Mouse (Mus musculus) cerebellum, adult 8-10 months (tissue): Measurements from ENCODE around the gene Kmo.
A peak's percentile ranks its signal among the peaks of the same experiment; 100 is the strongest.

Experiments used
- DNase-seq: peaks from one replicate; pipeline ENCODE4 v3.0.0; 2022

The Kmo gene

DNA sequence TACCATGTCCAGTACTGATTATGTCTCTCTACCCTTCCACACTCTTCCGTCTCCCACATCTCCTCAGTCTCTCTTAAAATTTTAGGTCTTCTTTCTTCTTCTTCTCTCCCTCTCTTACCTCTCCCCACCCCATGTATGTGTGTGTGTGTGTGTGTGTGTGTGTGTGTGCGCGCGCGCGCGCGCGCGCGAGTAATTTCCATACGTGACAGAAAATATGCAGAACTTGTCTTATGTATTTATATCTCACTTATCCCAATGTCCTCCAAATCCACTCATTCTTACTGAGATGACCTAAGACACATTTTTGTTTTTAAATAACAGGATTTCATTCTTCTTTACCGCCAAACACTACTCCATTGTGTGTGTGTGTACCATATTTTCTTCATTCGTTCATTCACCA, 12.3 kb downstream of the Kmo start:
- DNase-seq, result no peak

DNA sequence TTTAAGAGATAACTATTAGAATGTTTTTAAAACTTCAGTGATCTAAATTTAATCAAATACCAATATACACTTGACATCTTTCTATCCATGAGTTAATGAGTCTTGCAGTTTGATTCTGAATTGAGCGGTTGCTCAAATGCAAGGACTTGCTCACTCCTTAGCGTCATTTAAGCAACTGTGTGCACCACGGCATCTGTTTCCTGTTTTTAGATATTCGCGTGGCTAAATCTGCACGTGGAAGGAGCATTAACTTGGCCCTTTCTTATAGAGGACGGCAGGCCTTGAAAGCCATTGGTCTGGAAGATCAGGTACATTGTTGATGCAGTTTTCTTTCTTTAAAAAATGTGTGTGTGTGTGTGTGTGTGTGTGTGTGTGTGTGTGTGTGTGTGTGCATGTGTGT, 17.5 kb downstream of the Kmo start:
- no peak for DNase-seq

DNA sequence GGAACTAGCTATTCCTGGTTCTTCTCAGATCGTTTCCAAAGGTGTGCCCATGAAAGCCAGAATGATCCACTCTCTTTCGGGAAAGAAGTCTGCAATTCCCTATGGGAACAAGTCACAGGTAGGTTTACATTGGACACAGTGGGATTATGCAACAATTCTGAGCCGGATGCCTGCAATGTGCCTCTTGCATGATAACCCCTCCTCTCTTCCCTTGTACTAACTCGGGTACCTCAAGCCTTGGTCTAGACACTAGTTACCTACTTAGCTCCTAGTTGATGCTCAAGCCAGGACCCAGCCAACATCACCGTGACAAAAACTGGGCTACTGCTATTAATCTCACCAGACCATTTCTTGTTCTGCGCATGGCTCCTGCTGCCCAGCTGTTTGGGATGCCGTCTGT, 18.9 kb downstream of the Kmo start:
- no peak for DNase-seq

DNA sequence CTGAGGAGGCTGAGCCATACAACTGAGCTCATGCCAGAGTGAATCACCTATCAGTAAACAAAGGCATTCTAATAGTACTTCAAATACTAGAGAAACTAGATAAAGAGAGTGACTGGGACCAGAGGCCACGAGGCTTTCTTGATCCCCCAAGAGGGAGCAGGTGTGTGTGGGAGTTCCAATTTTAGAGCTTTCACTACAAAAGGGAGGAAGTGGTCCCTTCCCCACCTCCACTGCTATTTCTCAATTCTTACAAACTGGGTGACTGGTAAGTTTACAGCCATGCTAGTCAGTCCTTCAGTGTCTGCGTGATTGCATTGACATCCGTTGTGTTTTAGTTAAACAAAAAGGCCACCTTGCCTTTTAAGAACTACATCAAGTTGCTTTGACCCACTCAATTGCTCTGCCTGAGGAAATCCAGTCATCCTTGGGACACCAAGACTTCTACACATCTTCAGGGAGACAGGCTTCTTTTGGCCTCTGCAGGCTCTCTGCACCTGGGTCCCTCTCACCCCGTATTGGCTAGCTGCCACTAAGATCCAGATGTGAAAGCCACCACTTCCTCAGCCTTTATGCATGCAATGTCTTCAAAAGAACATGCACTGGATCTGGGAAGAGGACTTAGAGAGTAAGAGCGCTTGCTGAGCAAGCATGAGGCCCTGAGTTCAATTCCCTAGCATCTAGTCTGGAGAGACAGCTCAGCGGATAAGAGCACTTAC, 20.4 kb downstream of the Kmo start:
- DNase-seq, result no peak

DNA sequence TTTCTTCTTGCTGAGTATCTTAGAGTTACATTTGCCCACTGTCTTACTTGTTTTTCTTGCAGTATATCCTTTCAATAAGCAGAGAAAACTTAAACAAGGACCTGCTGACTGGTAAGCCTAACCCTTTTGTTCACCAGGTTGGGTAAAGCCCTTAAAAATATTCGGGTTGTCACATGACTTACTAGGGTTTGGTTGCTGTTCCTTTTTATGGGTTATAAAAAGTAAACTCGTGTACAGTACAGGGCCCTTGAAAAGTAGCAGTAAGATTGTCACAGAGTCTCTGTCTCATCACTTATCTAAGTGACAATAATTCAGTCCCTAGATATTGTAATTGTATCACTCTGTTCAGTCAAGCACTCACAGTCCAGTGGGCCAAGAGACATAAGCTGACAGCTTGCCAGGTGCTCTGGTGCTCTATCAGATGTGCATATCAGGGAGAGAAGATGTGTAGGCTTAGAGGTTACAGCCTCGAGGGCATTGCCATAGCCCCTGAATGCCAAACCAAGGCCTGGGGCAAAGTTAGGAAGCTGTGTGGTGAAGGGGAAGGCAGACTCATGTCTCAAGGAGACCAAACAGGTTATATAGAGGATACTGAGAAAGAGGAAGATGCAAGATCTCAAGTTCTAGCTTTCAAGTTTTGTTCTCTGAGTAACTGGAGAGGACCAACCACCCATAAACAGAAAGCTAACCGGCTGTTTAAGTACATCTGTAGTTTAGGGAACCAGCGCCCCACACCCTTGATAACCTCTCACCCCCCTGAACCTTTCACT, 23.5 kb downstream of the Kmo start:
- DNase-seq, result no peak

DNA sequence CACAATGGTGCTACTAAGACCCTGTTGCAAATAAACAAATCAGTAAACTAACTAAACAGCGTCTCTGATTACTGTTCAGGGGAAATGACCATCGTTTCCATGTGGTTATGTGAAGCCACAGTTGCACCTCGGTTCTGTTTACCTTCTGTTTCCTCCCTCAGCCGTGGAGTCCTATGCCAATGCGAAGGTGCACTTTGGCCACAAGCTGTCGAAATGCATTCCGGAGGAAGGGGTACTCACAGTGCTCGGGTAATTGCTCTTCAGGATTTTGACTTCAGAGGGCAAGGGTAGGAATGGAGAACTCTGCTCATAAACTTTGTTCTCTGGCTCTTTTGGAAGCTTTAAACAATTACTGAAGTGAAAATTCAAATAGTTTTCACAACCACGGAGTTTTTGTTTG, 26.8 kb downstream of the Kmo start:
- DNase-seq, result no peak

DNA sequence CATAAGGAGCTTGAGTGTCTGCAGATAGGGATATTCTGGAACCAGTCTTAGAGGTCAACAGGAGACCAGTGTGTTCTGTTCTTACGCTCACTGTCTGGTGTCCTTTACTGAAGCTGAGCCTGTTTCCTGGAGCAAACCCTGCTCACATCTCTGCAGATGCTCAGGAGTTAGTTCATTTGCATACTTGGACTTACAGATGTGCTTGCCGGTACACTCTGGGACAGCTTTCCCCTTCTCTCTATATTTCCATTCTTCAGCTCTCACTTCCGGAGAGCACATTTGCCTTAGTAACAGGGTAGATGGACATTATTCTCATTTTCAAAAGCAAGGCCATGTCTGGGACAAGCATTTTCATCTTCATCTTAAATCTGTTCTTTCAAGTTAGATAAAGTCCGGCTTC, 28.4 kb downstream of the Kmo start:
- no peak for DNase-seq

DNA sequence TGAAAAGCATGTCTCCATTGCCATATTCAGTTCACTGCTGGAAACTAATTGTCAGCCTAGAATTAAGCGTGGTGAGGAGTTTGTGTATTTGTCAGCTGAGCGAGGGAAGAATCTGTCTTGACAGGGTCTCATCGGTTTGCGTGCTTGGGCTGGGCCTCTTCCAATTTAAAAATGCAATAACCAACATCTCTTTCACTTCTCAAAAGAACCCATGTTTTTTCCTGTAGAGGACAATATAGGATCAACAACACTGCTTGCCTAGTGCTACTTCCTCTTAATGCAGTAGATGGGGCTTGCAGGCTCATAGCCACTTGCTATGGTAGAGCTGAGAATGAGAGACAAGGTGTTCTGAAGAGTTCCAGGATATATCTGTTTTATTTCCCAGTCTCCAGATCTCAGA, 39.7 kb downstream of the Kmo start:
- no peak for DNase-seq

DNA sequence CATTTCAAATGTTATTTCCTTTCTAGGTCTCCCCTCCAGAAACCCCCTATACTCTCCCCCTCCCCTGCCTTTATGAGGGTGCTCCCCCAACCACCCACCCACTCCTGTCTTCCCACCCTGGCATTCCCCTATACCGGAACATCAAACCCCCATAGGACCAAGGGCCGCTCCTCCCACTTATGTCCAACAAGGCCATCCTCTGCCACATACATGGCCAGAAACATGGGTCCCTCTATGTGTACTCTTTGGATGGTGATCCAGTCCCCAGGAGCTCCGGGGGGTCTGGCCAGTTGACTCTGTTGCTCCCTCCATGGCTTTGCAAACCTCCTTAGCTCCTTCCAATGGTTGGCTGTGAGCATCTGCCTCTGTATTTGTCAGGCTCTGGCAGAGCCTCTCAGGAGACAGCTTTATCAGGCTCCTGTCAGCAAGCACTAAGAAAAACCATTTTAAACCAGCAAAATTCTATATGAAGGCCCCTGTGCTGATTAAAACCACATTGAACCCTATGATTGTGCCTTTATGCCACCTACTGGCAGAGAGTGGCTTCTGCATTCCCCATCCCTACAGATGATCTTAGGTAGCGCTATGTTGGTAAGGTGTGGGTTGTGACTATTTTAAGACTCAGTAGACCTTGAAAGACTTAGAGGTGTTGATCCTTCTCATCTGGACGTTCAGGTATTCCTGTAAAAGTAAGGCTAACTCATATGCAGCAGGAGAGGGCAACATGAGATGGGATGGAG, 48.7 kb downstream of the Kmo start:
- peak; percentile 10 for DNase-seq

DNA sequence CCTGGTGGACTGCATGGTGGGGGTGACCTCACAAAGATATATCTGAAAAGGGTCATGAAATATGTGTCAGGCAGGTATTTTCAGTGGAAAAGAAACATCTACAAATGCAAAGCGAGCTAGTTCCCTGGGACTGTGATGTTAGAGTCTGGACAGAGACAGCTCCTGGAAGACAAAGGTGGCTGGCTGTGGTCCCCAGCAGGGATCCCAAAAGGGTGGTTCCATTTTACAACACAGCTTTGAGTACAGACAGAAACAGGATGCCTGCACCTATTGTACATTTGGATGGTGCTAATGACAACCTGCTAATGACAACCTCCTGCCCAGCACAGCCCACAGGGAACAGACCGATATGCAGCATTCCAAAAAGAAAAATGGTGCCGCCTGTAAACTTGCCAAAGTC, 49.3 kb downstream of the Kmo start:
- DNase-seq, result no peak

DNA sequence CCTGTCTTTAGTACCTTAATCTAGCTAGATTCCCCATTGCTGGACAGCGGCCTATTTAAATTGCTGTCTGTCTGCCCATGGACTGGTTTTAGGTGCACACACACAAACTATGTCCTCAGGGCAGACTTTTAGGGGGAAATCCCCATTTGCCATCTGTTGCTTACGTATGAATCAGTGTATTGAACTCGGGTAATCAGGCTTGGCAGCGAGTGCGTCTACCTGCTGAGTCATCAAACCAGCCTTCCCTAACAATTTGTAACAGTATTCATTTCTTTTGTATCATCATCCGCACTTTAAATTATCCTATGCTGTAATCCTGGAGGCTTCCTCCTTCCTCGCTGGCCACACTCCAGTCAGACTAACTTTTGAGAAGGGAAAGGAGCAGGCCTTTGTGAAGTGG, 49.9 kb downstream of the Kmo start:
- no peak for DNase-seq

DNA sequence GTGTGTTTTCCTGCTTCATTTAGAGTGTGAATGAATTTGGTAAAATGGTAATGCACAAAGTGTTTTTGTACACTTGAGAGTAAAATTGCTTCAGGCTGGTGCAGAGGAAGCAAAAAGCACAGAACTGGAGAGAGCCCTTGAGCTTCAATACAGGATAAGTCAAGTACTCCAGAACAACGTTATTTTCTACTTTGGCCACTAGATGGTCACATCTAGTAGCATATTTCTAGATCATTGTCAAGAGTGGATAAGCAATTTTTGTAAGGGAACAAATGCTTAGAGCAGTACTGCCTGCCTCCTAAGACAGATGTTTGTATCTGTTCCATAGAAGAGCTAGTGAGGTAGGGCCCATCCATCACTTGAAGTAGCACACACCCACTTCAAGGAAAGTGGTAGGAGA, 51.4 kb downstream of the Kmo start:
- DNase-seq, result no peak

DNA sequence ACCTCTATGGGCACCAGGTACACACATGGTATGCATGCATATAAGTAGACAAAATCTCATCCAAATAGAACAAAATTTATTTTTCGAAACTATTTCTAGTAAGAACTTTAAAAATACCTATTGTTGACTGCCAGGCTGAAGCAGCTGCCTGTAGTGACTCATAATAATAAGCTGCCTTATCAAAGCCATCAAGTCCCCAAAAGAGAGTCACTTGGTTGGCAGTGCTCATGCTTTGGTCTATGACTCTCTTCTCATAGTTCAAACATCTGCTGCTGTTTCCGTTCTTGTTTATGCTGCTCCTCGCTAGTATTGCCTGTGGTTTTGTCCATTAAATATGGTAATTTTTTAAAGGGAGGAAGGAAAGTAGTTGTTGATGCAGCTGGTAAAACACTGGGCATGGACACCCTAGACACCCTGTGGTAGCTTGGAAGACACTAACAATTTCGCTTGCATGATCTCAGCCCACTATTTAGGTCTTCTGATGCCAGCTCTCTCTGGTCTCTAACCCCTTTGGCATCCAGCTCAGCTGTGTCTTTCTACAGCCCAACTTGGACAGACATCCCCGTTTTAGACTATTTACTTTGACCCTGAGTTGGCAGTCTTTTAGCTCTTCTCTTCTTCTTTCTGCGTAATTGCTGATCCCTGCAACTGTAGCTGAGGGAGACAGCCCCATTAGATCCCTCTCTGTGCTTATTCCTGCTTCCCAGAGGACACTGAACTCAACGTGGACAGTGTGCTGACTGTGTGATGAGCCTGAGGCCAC, 53.6 kb downstream of the Kmo start:
- DNase-seq, result no peak

DNA sequence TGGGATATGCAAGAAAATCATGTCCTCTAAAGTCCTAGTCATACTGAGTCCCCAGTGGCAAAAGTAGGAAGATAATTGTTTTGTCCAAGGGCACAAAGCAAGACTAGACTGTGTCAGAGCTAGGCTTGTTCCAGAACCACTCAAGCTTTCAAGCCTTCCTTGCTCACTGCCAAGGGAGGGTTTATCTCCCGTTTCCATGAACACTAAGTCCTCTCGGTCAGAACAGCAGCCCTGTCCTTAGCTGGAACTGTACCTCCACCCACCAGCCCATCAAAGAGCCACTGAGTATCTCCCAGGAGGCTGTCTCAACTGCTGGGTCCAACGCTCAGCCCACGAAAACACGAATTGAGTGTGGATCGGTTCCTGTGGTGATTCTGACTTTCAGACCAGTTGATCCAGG, 54.9 kb downstream of the Kmo start:
- no peak for DNase-seq

DNA sequence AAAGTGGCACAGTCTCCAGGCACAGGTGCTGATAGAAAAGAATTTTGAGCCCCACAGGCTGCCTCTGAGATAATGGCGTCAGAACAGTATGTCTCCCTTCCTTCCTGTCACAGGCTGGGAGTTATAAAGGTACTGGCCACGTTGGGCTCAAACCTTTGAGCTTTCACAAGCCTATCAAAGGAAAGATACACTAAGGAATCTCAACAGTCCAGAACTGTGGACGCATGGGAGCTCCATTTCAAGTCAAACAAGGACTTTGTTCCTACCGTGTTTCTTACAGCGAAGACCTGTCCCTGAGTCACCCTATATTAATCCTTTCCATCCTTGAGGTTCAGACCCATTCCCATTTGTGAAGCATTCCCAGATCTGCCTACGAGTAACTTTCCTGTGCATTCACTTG, 57.3 kb downstream of the Kmo start:
- DNase-seq, result no peak

DNA sequence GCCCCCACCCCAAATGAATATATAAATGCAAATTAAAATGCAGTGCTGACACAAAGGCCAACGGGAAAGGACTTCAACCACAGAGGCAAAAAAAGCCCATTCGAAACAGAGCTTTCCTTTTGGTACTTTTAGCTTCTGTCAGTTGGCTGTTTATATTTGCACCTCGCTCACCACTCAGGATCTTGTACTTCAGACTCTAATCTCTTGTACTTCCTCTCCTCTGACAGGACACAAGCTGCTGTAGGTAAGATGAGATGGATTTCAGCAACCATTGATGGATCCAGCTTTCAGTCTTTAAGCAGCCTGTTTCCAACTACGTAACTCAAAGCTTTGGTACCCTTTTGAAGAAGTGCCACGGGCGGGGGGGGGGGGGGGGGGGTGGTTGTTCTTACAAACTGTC, 60.8 kb downstream of the Kmo start:
- no peak for DNase-seq

DNA sequence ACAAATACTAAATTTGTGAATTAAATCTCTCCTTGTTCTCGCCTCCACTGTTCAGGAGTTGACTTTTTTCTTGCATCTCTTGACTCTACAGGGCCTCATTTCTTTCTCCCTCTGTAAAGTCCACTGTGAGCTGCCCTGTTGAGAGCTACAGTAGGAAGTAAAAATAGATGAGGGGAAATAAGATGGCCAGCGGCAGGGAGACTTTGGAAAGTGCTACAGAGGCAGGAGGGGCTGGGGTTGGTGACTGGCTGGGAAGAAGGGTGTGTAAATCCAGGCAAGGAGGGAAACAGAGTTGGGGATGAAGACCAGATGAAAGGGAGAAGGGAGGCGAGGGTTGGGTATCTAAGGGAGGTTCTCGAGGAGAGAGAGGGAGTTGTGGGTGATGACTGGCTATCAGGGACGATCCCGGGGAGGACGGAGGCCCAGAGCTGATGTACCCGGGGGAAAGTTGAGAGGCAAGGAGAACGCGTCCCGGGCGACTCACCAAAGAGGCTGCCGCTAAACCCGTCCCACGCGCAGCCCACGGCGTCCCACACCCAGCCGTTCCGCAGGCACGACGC, 71.6 kb downstream of the Kmo start:
- DNase-seq, result no peak

DNA sequence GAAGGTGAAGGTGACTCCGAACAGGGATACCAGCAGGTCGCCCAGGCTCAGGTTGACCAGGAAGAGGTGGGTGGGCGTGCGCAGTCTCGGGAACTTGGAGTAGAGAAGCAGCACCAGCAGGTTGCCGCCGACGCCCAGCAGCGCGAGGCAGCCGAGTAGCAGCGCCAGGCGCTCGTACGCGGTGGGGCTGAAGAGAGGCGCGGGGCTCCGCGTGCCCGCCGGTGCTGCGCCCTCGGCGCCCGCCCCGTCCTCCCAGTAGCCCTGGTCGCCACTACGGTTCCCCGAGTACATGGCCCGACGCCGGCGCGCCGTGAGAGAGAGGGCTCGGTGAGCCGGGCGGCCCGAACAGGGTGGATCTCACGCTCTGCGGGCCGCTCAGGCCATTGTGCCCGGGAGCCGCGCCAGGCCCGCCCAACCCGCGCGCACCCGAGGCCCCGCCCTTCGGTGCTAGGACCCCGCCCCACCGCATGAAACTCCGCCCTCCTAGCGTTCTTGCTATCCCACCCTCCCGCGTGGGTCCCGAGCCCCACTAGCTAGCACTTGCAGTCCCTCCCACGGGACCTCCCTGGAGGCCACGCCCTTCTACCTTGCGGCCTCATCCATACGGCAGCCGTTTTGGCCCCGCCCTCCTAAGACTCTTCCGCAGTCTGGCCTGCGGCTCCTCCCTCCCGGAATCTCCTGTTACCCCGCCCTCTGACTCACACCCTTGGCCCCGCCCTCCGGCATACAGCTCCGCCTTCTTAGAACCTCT, 72.2 kb downstream of the Kmo start, which contains the start of the genes Opn3 and Chml:
TSS of gene Opn3 (minus strand) at position 531 of the 751 bp plus-strand sequence.
TSS of gene Chml (minus strand) at position 656 of the 751 bp plus-strand sequence.
- peak; percentile 98 for DNase-seq

DNA sequence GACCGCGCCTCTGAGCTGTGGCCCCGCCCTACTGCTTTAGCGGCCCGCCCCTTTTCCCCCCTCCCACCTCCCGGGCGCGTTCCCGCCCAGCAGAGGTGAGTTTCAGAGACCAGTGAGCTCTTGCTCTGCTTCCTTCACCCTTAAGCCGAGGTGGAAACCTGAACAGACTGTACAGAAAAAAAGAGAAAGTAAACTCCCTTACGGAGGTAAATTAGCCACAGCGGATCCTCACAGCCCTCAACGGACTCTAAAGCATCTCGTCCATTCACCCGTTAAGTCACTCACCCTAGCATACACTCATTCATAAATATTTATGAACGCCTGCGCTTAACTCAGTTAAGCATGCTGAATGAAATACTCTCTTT, 72.8 kb downstream of the Kmo start:
- DNase-seq, result no peak

DNA sequence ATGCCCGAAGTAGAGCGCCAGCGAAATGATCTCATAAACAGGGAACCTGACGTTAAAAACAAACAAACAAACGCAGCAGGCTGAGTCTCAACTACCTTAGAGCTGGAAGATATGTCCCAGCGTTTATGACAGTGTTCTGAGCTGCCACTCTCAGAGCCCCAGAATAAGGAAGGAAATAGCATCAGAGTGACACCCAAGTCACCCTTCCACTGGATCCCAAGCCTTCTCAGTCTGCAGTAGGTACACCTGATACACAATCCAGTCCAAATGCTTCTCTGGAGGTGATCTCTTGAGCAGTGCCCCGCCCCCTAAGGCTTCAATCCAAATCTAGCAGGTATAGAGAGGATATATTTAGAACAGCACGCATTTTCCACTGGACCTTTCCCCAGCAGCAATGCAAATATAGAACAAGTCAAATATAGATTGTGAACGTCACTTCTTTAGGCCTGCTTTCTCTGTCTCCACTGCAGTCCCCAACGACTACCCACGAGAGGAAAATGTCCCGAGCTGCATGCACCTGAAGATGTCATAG, 73.3 kb downstream of the Kmo start:
- DNase-seq, result peak; percentile 39

DNA sequence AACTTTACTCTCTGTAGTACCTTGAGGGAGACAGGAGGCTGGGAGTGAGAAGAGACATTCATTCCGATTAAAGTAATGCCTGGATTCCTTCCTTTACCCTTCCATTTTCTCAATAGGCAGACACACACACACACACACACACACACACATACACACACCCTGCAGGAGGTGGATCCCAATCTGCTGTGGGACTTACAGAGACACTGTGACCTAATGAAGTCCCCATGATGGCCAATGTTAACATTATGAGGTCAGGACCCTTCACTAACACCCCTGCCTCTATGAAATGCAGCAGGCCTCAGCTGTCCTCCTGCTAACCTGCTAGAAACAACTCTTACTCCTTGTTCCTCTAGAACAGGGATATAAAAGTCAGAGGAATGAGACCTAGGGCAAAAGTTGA, 78.1 kb downstream of the Kmo start, which contains the start of gene Wdr64:
TSS of gene Wdr64 (plus strand) at position 301 of the 400 bp plus-strand sequence.
- no peak for DNase-seq

DNA sequence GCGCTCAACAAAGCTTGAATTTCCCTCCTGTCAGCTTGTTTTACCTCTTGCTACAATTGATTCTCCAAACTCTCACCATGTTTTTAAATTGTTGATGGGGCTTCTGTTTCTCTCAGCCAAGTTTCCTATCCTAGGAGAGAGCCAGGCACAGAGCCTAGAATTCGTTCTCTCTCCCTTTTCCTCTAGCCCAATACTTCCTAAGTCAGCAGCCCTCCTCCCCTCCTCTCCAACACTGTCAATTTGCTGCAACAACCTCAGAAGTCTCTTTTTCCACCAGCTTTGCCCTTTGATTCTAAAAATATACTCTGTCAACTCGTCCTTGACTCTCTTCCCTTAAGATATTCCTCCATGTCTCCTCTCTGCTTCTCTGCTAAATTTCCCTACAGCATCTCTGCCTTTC, 79.2 kb downstream of the Kmo start:
- no peak for DNase-seq
